Mouse (Mus musculus) CH12.LX (cell line): ENCODE results near the gene Fads3. TPM values are rescaled to one million over a fixed set of nuclear protein-coding genes. Genes with fewer than 3 reads are reported as not detected.

ENCODE experiments used
- DNase-seq: peaks from one replicate; pipeline ENCODE4 v3.0.0-alpha.2; 2013; ENCODE audit errors: extremely low read depth
- H3K27ac ChIP-seq: 2 replicates; pipeline ENCODE4 v1.5.1; 2012; ENCODE audit warnings: low read depth, mild to moderate bottlenecking, control low read depth, moderate library complexity; ENCODE audit not compliant: insufficient read depth
- H3K27me3 ChIP-seq: replicated peaks from 2 replicates; pipeline ENCODE3; 2012; ENCODE audit warnings: inconsistent platforms
- H3K36me3 ChIP-seq, 2 experiments: replicated peaks in 1 of 2; 2 replicates each; pipeline versions ENCODE3 to v1.6.1; 2012; ENCODE audit warnings: inconsistent platforms in 1 of 2, low read length in 1 of 2, mild to moderate bottlenecking in 1 of 2, mixed read lengths in 1 of 2, moderate library complexity in 1 of 2; ENCODE audit not compliant: control insufficient read depth in 1 of 2, insufficient read depth in 1 of 2
- H3K4me1 ChIP-seq, 2 experiments: 2 replicates each; pipeline ENCODE4 v1.6.1; 2012; ENCODE audit warnings: inconsistent platforms in 1 of 2, moderate library complexity in 1 of 2; ENCODE audit not compliant: insufficient read depth in 2 of 2, control insufficient read depth in 1 of 2
- H3K4me2 ChIP-seq: 2 replicates; pipeline ENCODE4 v1.6.1; 2012; ENCODE audit warnings: low read depth, mild to moderate bottlenecking, control low read depth; ENCODE audit not compliant: poor library complexity, insufficient read depth, severe bottlenecking
- H3K4me3 ChIP-seq, 3 experiments: fragments of 150-350 bp in 1 of 3; sonication (generic) in 1 of 3; replicated peaks in 1 of 3; 2 replicates each; pipeline versions ENCODE3 to v1.5.1; 2011 to 2012; ENCODE audit warnings: low read depth in 2 of 3, low read length in 2 of 3, mild to moderate bottlenecking in 2 of 3, moderate library complexity in 2 of 3, control low read depth in 1 of 3, improper control_type of control experiment in 1 of 3, inconsistent platforms in 1 of 3, mixed read lengths in 1 of 3; ENCODE audit not compliant: poor library complexity in 1 of 3
- H3K79me2 ChIP-seq: replicated peaks from 2 replicates; pipeline ENCODE4 v1.6.1; 2012; ENCODE audit warnings: mild to moderate bottlenecking, moderate library complexity; ENCODE audit not compliant: control insufficient read depth, poor library complexity, insufficient read depth, severe bottlenecking; ENCODE audit errors: extremely low read depth
- H3K9ac ChIP-seq: 2 replicates; pipeline ENCODE4 v1.6.1; 2012; ENCODE audit warnings: low read depth, mild to moderate bottlenecking, control low read depth, moderate library complexity; ENCODE audit not compliant: insufficient read depth
- H3K9me3 ChIP-seq: replicated peaks from 2 replicates; pipeline ENCODE3; 2012; ENCODE audit warnings: low read length, inconsistent platforms, mixed read lengths
- BHLHE40 ChIP-seq: IDR thresholded peaks from 2 replicates; pipeline ENCODE4 v1.6.1; 2011; ENCODE audit warnings: mild to moderate bottlenecking, low read depth, low read length, improper control_type of control experiment
- CHD2 ChIP-seq: IDR thresholded peaks from 2 replicates; pipeline ENCODE4 v1.6.1; 2011; ENCODE audit warnings: low read length, improper control_type of control experiment
- CTCF ChIP-seq, 2 experiments: IDR thresholded peaks in 1 of 2; conservative IDR thresholded peaks in 1 of 2; 2 replicates each; pipeline ENCODE4 v1.5.1; 2011 to 2012; ENCODE audit warnings: low read depth in 2 of 2, low read length in 2 of 2, improper control_type of control experiment in 1 of 2, inconsistent platforms in 1 of 2, mild to moderate bottlenecking in 1 of 2, moderate library complexity in 1 of 2
- E2F4 ChIP-seq: IDR thresholded peaks from 2 replicates; pipeline ENCODE4 v1.6.1; 2011; ENCODE audit warnings: low read depth, low read length, improper control_type of control experiment; ENCODE audit not compliant: insufficient replicate concordance
- ELF1 ChIP-seq: IDR thresholded peaks from 2 replicates; pipeline ENCODE4 v1.6.1; 2014; ENCODE audit warnings: low read depth, mild to moderate bottlenecking, inconsistent platforms, low read length, improper control_type of control experiment
- ETS1 ChIP-seq: conservative IDR thresholded peaks from 2 replicates; pipeline ENCODE4 v1.6.1; 2012; ENCODE audit warnings: low read depth, mild to moderate bottlenecking, inconsistent platforms, low read length, improper control_type of control experiment, moderate library complexity
- GABPA ChIP-seq: IDR thresholded peaks from 2 replicates; pipeline ENCODE4 v1.6.1; 2012; ENCODE audit warnings: low read depth, low read length, improper control_type of control experiment, inconsistent platforms; ENCODE audit not compliant: insufficient replicate concordance
- HCFC1 ChIP-seq: IDR thresholded peaks from 2 replicates; pipeline ENCODE4 v1.6.1; 2012; ENCODE audit warnings: low read depth, mild to moderate bottlenecking, inconsistent platforms, low read length, improper control_type of control experiment
- JUN ChIP-seq: IDR thresholded peaks from 2 replicates; pipeline ENCODE4 v1.6.1; 2011; ENCODE audit warnings: low read depth, mild to moderate bottlenecking, low read length, improper control_type of control experiment, moderate library complexity; ENCODE audit not compliant: insufficient read depth
- KAT2A ChIP-seq: IDR thresholded peaks from 2 replicates; pipeline ENCODE4 v1.6.1; 2012; ENCODE audit warnings: low read length, improper control_type of control experiment, inconsistent platforms; ENCODE audit not compliant: insufficient replicate concordance
- MAFK ChIP-seq: IDR thresholded peaks from 2 replicates; pipeline ENCODE4 v1.6.1; 2011; ENCODE audit warnings: low read length, improper control_type of control experiment; ENCODE audit not compliant: insufficient replicate concordance
- MAX ChIP-seq: IDR thresholded peaks from 2 replicates; pipeline ENCODE4 v1.6.1; 2011; ENCODE audit warnings: low read length, improper control_type of control experiment
- MAZ ChIP-seq: IDR thresholded peaks from 2 replicates; pipeline ENCODE4 v1.6.1; 2012; ENCODE audit warnings: low read depth, mild to moderate bottlenecking, inconsistent platforms, low read length, improper control_type of control experiment, moderate library complexity
- MXI1 ChIP-seq: IDR thresholded peaks from 2 replicates; pipeline ENCODE4 v1.6.1; 2011; ENCODE audit warnings: mild to moderate bottlenecking, low read depth, low read length, improper control_type of control experiment
- NELFE ChIP-seq: IDR thresholded peaks from 2 replicates; pipeline ENCODE4 v1.6.1; 2011; ENCODE audit warnings: low read depth, low read length, improper control_type of control experiment
- NRF1 ChIP-seq: IDR thresholded peaks from 2 replicates; pipeline ENCODE4 v1.6.1; 2014; ENCODE audit warnings: low read depth, mild to moderate bottlenecking, inconsistent platforms, low read length, improper control_type of control experiment, moderate library complexity
- POLR2A ChIP-seq: IDR thresholded peaks from 2 replicates; pipeline ENCODE4 v1.6.1; 2011; ENCODE audit warnings: low read depth, mild to moderate bottlenecking, improper control_type of control experiment, low read length
- POLR2AphosphoS2 ChIP-seq: IDR thresholded peaks from 2 replicates; pipeline ENCODE4 v1.6.1; 2011; ENCODE audit warnings: low read depth, low read length, improper control_type of control experiment
- RCOR1 ChIP-seq: conservative IDR thresholded peaks from 2 replicates; pipeline ENCODE4 v1.6.1; 2012; ENCODE audit warnings: low read depth, mild to moderate bottlenecking, inconsistent platforms, low read length, improper control_type of control experiment
- SIN3A ChIP-seq: IDR thresholded peaks from 2 replicates; pipeline ENCODE4 v1.6.1; 2012; ENCODE audit warnings: low read length, improper control_type of control experiment, inconsistent platforms
- TBP ChIP-seq: conservative IDR thresholded peaks from 2 replicates; pipeline ENCODE4 v1.6.1; 2011; ENCODE audit warnings: low read depth, low read length, improper control_type of control experiment
- TCF12 ChIP-seq: IDR thresholded peaks from 2 replicates; pipeline ENCODE4 v1.6.1; 2014; ENCODE audit warnings: low read depth, mild to moderate bottlenecking, inconsistent platforms, low read length, improper control_type of control experiment
- USF2 ChIP-seq: conservative IDR thresholded peaks from 2 replicates; pipeline ENCODE4 v1.6.1; 2011; ENCODE audit warnings: low read depth, low read length, improper control_type of control experiment
- ZC3H11A ChIP-seq: IDR thresholded peaks from 2 replicates; pipeline ENCODE4 v1.6.1; 2012; ENCODE audit warnings: low read depth, mild to moderate bottlenecking, inconsistent platforms, low read length, improper control_type of control experiment
- ZMIZ1 ChIP-seq: IDR thresholded peaks from 2 replicates; pipeline ENCODE4 v1.6.1; 2012; ENCODE audit warnings: low read depth, mild to moderate bottlenecking, inconsistent platforms, low read length, improper control_type of control experiment
- dilution Hi-C: fragments of 300-500 bp; cut with MboI; formaldehyde crosslinking; loops from 2 replicates; pipeline ENCODE4 v1.14.3; 2020; ENCODE audit warnings: low sequenced_read_pairs; ENCODE audit not compliant: extremely low pct_unique_long_range_greater_than_20kb, extremely low pct_ligation_motif_present
- in situ Hi-C: fragments of 300-500 bp; cut with MboI; formaldehyde crosslinking; loops from 3 replicates; pipeline ENCODE4 v1.14.3; 2019; ENCODE audit warnings: low sequenced_read_pairs, low pct_ligation_motif_present, low pct_unique_long_range_greater_than_20kb, mixed read lengths
- polyA plus RNA-seq: library from polyadenylated mRNA; unstranded; fragments of >175 nt; gene quantifications from 2 replicates; pipeline ENCODE4 v1.2.1, GENCODE M21; 2012; ENCODE audit warnings: low read depth; ENCODE audit not compliant: insufficient read length
- total RNA-seq, 2 experiments: library from RNA; depleted of rRNA; stranded (reverse); fragments of 300-350 nt in 1 of 2; fragments of >200 nt in 1 of 2; gene quantifications; 2 replicates each; pipeline ENCODE4 v1.2.3; 2012 to 2014

Gene Fads3
- total and polyA plus RNA-seq, 3 experiments = 0.29 to 1.1 TPM; not detected in 1

- Histone ChIP-seq H3K4me3 (no peak overlapping the region), H3K27ac (no peak overlapping the region), H3K9me3 (peaks cover 4% of the 10 kb centered on the region), H3K9ac (no peak overlapping the region), H3K36me3 (no peaks in the 10 kb centered on the region), H3K4me2 (no peak overlapping the region), H3K4me1 (peaks cover 11 to 72% of the 10 kb centered on the region in 2 experiments), H3K79me2 (no peaks in the 10 kb centered on the region), H3K27me3 (no peaks in the 10 kb centered on the region)
- no peak for TF ChIP-seq MAX
- TF ChIP-seq GABPA = no peak
- TF ChIP-seq NELFE = no peak
- no peak for TF ChIP-seq USF2
- no peak for TF ChIP-seq SIN3A
- TF ChIP-seq JUN = no peak
- TF ChIP-seq BHLHE40 = no peak
- no peak for TF ChIP-seq POLR2AphosphoS2
- no peak for TF ChIP-seq CTCF (conservative IDR thresholded peaks at IDR 0.05 in 1 of 2, IDR thresholded peaks at IDR 0.05 in 1 of 2; ENCODE audit: low read depth in 2 of 2, low read length in 2 of 2)
- no peak for TF ChIP-seq E2F4
- TF ChIP-seq HCFC1 = no peak
- TF ChIP-seq TBP = no peak
- no peak for TF ChIP-seq ZC3H11A
- no peak for TF ChIP-seq KAT2A
- no peak for TF ChIP-seq MAFK
- no peak for TF ChIP-seq TCF12
- TF ChIP-seq CHD2 = no peak
- TF ChIP-seq MAZ = no peak
- no peak for TF ChIP-seq RCOR1
- no peak for DNase-seq
- in situ Hi-C loops = no loop called here
- dilution Hi-C loops = no loop called here
Measured at GRCm38 (mm10) chr19:10066189-10066500, 24.8 kb downstream of the Fads3 start.

- dilution Hi-C loops (no loop called here), in situ Hi-C loops (no loop called here)
- DNase-seq = no peak
- H3K9ac ChIP-seq = no peak overlapping the region
- H3K27ac ChIP-seq = no peak overlapping the region
- TF ChIP-seq SIN3A (no peak), TBP (no peak), CTCF (conservative IDR thresholded peaks at IDR 0.05 in 1 of 2, IDR thresholded peaks at IDR 0.05 in 1 of 2; ENCODE audit: low read depth in 2 of 2, low read length in 2 of 2) (no peak), ZC3H11A (no peak), ELF1 (no peak), ETS1 (no peak), E2F4 (no peak), POLR2AphosphoS2 (no peak), NRF1 (no peak), ZMIZ1 (no peak), POLR2A (no peak), MXI1 (no peak), RCOR1 (no peak), KAT2A (no peak)
- H3K4me1 ChIP-seq = peaks cover 11 to 72% of the 10 kb centered on the region in 2 experiments
- H3K36me3 ChIP-seq = no peaks in the 10 kb centered on the region
- H3K27me3 ChIP-seq = no peaks in the 10 kb centered on the region
- H3K4me2 ChIP-seq = no peak overlapping the region
- H3K9me3 ChIP-seq = peaks cover 7% of the 10 kb centered on the region
- no peaks in the 10 kb centered on the region for H3K79me2 ChIP-seq
- no peak overlapping the region for H3K4me3 ChIP-seq
Measured at GRCm38 (mm10) chr19:10066502-10066901, 25.1 kb downstream of the Fads3 start.
